Mouse (Mus musculus) liver, embryonic 14.5 days (tissue): ENCODE measurements around the gene Vipr2. TPM values are rescaled to one million over a fixed set of nuclear protein-coding genes. Genes with fewer than 3 reads are reported as not detected.

ENCODE experiments used
- ATAC-seq: fragments of 200-750 bp; cut with Nextera tagmentation; 2 replicates; pipeline ENCODE4 v1.8.0; 2017; ENCODE audit warnings: moderate number of reproducible peaks, mild to moderate bottlenecking, moderate library complexity; ENCODE audit not compliant: insufficient read depth
- DNase-seq, 3 experiments: peaks; one replicate each; pipeline ENCODE4 v3.0.0-alpha.2; 2012 to 2013; ENCODE audit warnings: low read depth in 3 of 3, low spot score in 3 of 3
- H3K27ac ChIP-seq: fragments of 300-500 bp; sonication (generic); 2 replicates; pipeline ENCODE4 v1.5.1; 2014; ENCODE audit warnings: moderate library complexity, mild to moderate bottlenecking, control low read depth, inconsistent platforms
- H3K27me3 ChIP-seq: fragments of 300-500 bp; sonication (generic); 2 replicates; pipeline ENCODE4 v1.6.1; 2014; ENCODE audit warnings: mild to moderate bottlenecking, low read length, moderate library complexity; ENCODE audit not compliant: control insufficient read depth, insufficient read depth
- H3K36me3 ChIP-seq: fragments of 300-500 bp; sonication (generic); replicated peaks from 2 replicates; pipeline ENCODE4 v1.6.1; 2014; ENCODE audit warnings: low read depth; ENCODE audit not compliant: control insufficient read depth, insufficient read depth
- H3K4me1 ChIP-seq, 2 experiments: fragments of 200-500 bp in 1 of 2; fragments of 300-500 bp in 1 of 2; sonication (generic) in 1 of 2; replicated peaks; 2 replicates each; pipeline ENCODE4 v1.6.1; 2012 to 2014; ENCODE audit warnings: antibody characterized with exemption in 1 of 2, inconsistent platforms in 1 of 2, low read length in 1 of 2; ENCODE audit not compliant: control insufficient read depth in 2 of 2, insufficient read depth in 2 of 2
- H3K4me2 ChIP-seq: fragments of 300-500 bp; sonication (generic); 2 replicates; pipeline ENCODE4 v1.6.1; 2014; ENCODE audit warnings: low read depth, mild to moderate bottlenecking, control low read depth, moderate library complexity
- H3K4me3 ChIP-seq, 2 experiments: fragments of 200-500 bp in 1 of 2; fragments of 300-500 bp in 1 of 2; sonication (generic) in 1 of 2; 2 replicates each; pipeline ENCODE4 v1.5.1; 2012 to 2014; ENCODE audit warnings: low read depth in 2 of 2, low read length in 2 of 2, mild to moderate bottlenecking in 2 of 2, control low read depth in 1 of 2, inconsistent platforms in 1 of 2, moderate library complexity in 1 of 2; ENCODE audit not compliant: insufficient read depth in 1 of 2
- H3K9ac ChIP-seq: fragments of 300-500 bp; sonication (generic); replicated peaks from 2 replicates; pipeline ENCODE4 v1.6.1; 2014; ENCODE audit warnings: mild to moderate bottlenecking, control low read depth, moderate library complexity
- H3K9me3 ChIP-seq: fragments of 300-500 bp; sonication (generic); 2 replicates; pipeline ENCODE4 v1.6.1; 2016; ENCODE audit warnings: low read length, mixed read lengths; ENCODE audit not compliant: control insufficient read depth
- CTCF ChIP-seq: IDR thresholded peaks from 2 replicates; pipeline ENCODE4 v1.5.1; 2016; ENCODE audit warnings: antibody characterized with exemption, low read depth, control low read depth
- EP300 ChIP-seq: IDR thresholded peaks from 2 replicates; pipeline ENCODE4 v1.6.1; 2016; ENCODE audit warnings: antibody characterized with exemption, low read depth
- WGBS: fragments of 180-500 bp; shearing (Covaris S2); extraction: QIAGEN DNeasy Blood & Tissue Kit; methylation state at CpG from one replicate; pipeline ENCODE4 v1.1.7; 2014; ENCODE audit not compliant: insufficient replicate concordance; 5-methylcytosine and 5-hydroxymethylcytosine counted together
- polyA plus RNA-seq, 2 experiments: library from polyadenylated mRNA; depleted of rRNA in 1 of 2; stranded (reverse) in 1 of 2; unstranded in 1 of 2; fragments of >200 nt; fragmentation: Nextera tagmentation in 1 of 2; extraction: Ambion mirVana in 1 of 2; gene quantifications; 2 replicates each; pipeline versions ENCODE4 v1.2.1 to v1.2.3; 2012 to 2014

Vipr2 gene
- polyA plus RNA-seq, 2 experiments, result 0.06 to 0.19 TPM

DNA sequence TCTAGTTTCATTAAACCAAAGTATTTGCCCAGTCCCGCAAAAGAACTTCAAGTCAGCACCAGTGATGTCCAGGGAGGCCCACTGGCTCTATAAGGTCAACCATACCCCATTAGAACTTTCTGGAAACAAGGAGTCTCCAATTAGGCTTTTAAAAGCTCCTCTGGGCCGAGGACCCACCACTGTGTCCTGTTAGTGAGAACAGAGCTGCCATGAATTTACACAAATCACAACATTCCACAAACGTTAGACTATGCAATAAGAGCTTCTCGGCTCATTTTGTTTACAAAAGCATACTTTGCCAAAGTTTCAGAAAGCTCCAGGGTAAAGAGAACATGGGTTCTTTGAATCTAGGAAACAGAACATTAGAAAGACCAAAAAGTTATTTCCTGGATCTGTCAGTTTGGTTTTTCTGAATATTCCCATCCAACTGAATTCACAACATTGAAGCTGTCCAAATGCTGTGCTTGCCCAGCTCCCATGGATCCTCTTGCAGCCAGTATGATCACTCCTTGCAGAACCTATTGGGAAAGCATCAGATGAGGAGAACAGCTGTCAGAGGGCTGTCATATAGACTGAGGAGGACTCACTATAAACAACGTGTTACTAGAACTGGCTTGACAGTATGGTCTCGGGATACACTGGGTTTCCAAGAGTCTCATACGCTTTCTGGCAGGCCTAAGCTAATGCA is 33.6 kb downstream of the Vipr2 start:
- TF ChIP-seq EP300 (no peak), CTCF (no peak)

DNA sequence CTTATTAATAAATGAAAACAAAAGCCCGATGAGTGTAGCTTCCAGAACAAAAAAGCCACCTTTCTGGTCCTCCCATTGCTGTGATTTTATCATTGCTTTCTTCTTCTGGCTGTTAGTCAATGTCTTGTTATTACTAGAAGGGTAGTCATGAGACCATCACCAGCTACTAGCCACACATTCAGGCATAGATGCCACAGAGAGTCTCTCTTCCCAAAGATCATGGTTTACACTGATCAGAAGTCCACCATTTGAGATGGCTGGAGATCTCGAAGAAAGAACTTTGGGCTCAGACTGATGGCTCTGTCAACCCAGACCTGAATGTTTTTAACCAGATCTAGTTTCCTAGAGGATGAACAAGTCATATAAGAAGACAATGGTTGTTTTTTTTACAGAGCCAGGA is 38.3 kb downstream of the Vipr2 start:
- H3K4me3 ChIP-seq, result no peak overlapping the region
- no peaks in the 10 kb centered on the region for H3K27me3 ChIP-seq
- H3K9me3 ChIP-seq, result no peaks in the 10 kb centered on the region
- H3K27ac ChIP-seq, result no peak overlapping the region
- H3K36me3 ChIP-seq, result no peaks in the 10 kb centered on the region
- 55% methylated on average over 2 of the region's 2 CpGs for WGBS
- H3K9ac ChIP-seq, result no peak overlapping the region
- DNase-seq (no peak), ATAC-seq (no peak)
- no peaks in the 10 kb centered on the region for H3K4me1 ChIP-seq
- H3K4me2 ChIP-seq, result no peak overlapping the region
- TF ChIP-seq CTCF (no peak), EP300 (no peak)

More for the DNA sequence above, 33.6 kb downstream of the Vipr2 start:
- Histone ChIP-seq H3K36me3 (no peaks in the 10 kb centered on the region), H3K9ac (no peak overlapping the region), H3K27ac (no peak overlapping the region), H3K9me3 (no peaks in the 10 kb centered on the region), H3K4me2 (no peak overlapping the region), H3K4me1 (no peaks in the 10 kb centered on the region), H3K4me3 (no peak overlapping the region), H3K27me3 (no peaks in the 10 kb centered on the region)
- WGBS, result 54% methylated on average over 7 of the region's 7 CpGs
- ATAC-seq (no peak), DNase-seq (no peak)

DNA sequence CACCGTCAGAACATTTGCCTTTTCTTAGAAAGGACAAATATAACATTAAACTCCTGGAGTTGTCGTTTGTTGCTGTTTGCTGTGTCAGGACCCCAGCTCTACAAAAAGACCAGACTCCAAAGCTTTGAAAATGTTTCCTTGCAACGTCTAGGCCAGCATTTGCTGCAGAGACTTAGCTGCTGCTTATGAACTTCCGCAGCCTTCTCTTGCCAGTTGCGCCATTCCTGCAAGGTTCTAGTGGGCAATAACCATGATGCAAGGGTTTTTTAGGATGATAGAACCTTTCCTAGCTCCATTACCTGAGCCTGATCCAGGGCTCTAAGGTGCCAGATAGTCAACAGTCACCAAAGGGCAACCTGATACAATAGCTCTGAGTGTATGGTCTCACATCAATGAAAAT is 38.9 kb downstream of the Vipr2 start:
- WGBS, result 59% methylated on average over 5 of the region's 5 CpGs
- no peak for ATAC-seq

DNA sequence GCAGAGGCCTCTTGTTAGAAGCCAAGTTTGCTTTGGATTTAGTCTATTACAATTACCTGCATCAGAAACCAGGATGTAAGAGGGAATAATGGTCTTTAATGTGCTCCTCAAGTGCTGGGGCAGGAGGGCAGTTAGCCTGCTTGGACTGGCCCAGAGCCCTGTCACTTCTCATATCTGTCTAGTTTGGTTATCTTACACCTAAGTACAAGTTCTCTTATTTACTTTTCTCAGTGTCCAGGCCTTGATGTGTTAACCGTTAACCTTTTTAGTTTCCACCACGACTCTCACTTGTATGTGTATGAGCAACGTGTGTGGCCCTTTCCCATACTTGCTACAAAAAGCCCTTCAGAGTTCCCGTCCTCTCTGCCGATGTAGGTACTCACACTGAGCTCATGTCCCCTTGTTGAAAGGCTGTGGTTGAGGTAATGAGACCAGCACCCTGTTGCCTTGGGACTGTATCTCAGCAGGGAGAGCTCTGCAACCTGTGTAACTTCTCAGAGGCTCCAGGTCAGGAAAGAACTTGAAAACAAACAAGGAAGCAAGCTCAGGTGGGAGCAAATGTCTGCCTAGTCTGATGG is 39.9 kb downstream of the Vipr2 start:
- Histone ChIP-seq H3K4me1 (no peaks in the 10 kb centered on the region), H3K4me3 (no peak overlapping the region), H3K36me3 (no peaks in the 10 kb centered on the region), H3K27ac (no peak overlapping the region), H3K4me2 (no peak overlapping the region), H3K9me3 (no peaks in the 10 kb centered on the region), H3K9ac (no peak overlapping the region), H3K27me3 (no peaks in the 10 kb centered on the region)
- no peak for ATAC-seq
- no peak for DNase-seq
- TF ChIP-seq EP300 (no peak), CTCF (no peak)
- 58% methylated on average over 5 of the region's 5 CpGs for WGBS

More for the DNA sequence above, 38.9 kb downstream of the Vipr2 start:
- Histone ChIP-seq H3K27me3 (no peaks in the 10 kb centered on the region), H3K27ac (no peak overlapping the region), H3K4me1 (no peaks in the 10 kb centered on the region), H3K4me2 (no peak overlapping the region), H3K9ac (no peak overlapping the region), H3K4me3 (no peak overlapping the region), H3K9me3 (no peaks in the 10 kb centered on the region), H3K36me3 (no peaks in the 10 kb centered on the region)
- TF ChIP-seq EP300 (no peak), CTCF (no peak)
- DNase-seq, result no peak

DNA sequence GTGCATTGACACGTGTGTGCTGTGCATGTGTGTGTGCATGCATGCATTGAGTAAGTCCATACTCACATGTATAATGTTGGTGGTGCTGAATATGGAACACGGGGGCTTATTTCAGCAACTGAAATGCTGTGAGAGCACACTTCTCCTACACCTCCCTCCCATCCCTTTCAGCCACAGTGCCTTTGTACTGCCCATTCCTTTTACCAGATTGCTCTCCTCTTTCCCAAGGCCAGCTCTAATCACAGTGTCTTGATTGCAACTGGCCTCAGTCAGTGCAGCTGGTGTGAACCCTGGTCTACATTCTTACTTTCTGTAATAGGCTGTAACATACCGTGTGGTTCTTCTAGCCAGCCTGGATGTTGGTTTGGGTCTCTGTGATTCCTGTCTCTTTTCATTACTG is 41.5 kb downstream of the Vipr2 start:
- Histone ChIP-seq H3K27me3 (no peaks in the 10 kb centered on the region), H3K4me2 (no peak overlapping the region), H3K36me3 (no peaks in the 10 kb centered on the region), H3K9ac (no peak overlapping the region), H3K4me1 (no peaks in the 10 kb centered on the region), H3K9me3 (no peaks in the 10 kb centered on the region), H3K4me3 (no peak overlapping the region), H3K27ac (no peak overlapping the region)
- TF ChIP-seq EP300 (no peak), CTCF (no peak)
- no peak for ATAC-seq
- no peak for DNase-seq
- 55% methylated on average over 3 of the region's 3 CpGs for WGBS
